Mouse (Mus musculus) stomach, embryonic 15.5 days (tissue): Measurements from ENCODE around the gene Naglu. TPM values are rescaled to one million over a fixed set of nuclear protein-coding genes. Genes with fewer than 3 reads are reported as not detected.

Experiments used
- ATAC-seq: fragments of 200-750 bp; cut with Nextera tagmentation; 2 replicates; pipeline ENCODE4 v1.8.0; 2017; ENCODE audit warnings: low read depth, moderate number of reproducible peaks, moderate TSS enrichment; ENCODE audit not compliant: insufficient read depth, low FRiP score
- H3K27ac ChIP-seq: fragments of 300-500 bp; sonication (generic); 2 replicates; pipeline ENCODE4 v1.5.1; 2015; ENCODE audit warnings: mild to moderate bottlenecking, inconsistent platforms
- H3K27me3 ChIP-seq: fragments of 300-500 bp; sonication (generic); replicated peaks from 2 replicates; pipeline ENCODE4 v1.6.1; 2015; ENCODE audit warnings: inconsistent platforms
- H3K36me3 ChIP-seq: fragments of 300-500 bp; sonication (generic); 2 replicates; pipeline ENCODE4 v1.6.1; 2015; ENCODE audit warnings: inconsistent platforms
- H3K4me1 ChIP-seq: fragments of 300-500 bp; sonication (generic); 2 replicates; pipeline ENCODE4 v1.6.1; 2015; ENCODE audit warnings: inconsistent platforms
- H3K4me2 ChIP-seq: fragments of 300-500 bp; sonication (generic); 2 replicates; pipeline ENCODE4 v1.6.1; 2015; ENCODE audit warnings: mild to moderate bottlenecking, inconsistent platforms
- H3K4me3 ChIP-seq: fragments of 300-500 bp; sonication (generic); replicated peaks from 2 replicates; pipeline ENCODE4 v1.5.1; 2015; ENCODE audit warnings: inconsistent platforms
- H3K9ac ChIP-seq: fragments of 300-500 bp; sonication (generic); 2 replicates; pipeline ENCODE4 v1.6.1; 2015; ENCODE audit warnings: inconsistent platforms
- H3K9me3 ChIP-seq: fragments of 300-500 bp; sonication (generic); 2 replicates; pipeline ENCODE4 v1.6.1; 2016; ENCODE audit warnings: inconsistent platforms
- WGBS: fragments of 180-500 bp; shearing (Covaris S2); methylation state at CpG from one replicate; pipeline ENCODE4 v1.1.7; 2015; 5-methylcytosine and 5-hydroxymethylcytosine counted together
- polyA plus RNA-seq: library from polyadenylated mRNA; unstranded; fragments of >200 nt; fragmentation: Nextera tagmentation; extraction: Ambion mirVana; gene quantifications from 2 replicates; pipeline ENCODE4 v1.2.1, GENCODE M21; 2015

Naglu gene
- polyA plus RNA-seq, 1 experiment from 2014 or later: 17.0 TPM

GRCm38 (mm10) chr11:101037795-101038194 lies 32.0 kb upstream of the Naglu start:
- H3K9me3 ChIP-seq: no peaks in the 10 kb centered on the region
- H3K9ac ChIP-seq: no peak overlapping the region
- H3K4me1 ChIP-seq: no peaks in the 10 kb centered on the region
- no peak overlapping the region for H3K27ac ChIP-seq
- no peaks in the 10 kb centered on the region for H3K27me3 ChIP-seq
- H3K36me3 ChIP-seq: peaks cover 14% of the 10 kb centered on the region; the same call in 1 of the 2 replicates
- H3K4me3 ChIP-seq: no peak overlapping the region
- H3K4me2 ChIP-seq: no peak overlapping the region
- no peak for ATAC-seq
- 80% methylated on average over 10 of the region's 10 CpGs for WGBS

DNA sequence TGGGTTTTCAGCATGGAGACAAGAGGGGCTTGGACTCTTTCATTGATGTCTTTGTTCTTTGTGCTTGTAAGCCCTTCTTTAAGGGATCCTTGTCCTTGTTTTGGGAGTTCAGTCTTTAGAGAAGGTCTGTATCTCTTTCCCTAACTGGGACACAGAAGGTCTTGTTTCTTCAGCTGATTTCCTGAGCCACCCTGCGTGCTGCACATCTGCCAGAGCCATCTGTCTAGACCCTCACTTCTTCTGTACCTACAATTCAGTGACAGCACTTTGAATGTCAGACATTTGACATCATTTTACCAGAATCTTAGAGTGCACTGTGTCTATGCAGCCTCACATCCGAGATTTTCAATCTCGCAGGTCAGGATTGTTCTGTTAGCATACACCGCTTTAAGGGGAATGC lies 24.0 kb upstream of the Naglu start:
- WGBS: 93% methylated on average over 4 of the region's 4 CpGs
- Histone ChIP-seq H3K9me3 (no peaks in the 10 kb centered on the region), H3K9ac (no peak overlapping the region), H3K4me2 (no peak overlapping the region), H3K4me1 (no peaks in the 10 kb centered on the region), H3K36me3 (peaks cover 35% of the 10 kb centered on the region), H3K4me3 (no peak overlapping the region), H3K27ac (no peak overlapping the region), H3K27me3 (no peaks in the 10 kb centered on the region)
- no peak for ATAC-seq

DNA sequence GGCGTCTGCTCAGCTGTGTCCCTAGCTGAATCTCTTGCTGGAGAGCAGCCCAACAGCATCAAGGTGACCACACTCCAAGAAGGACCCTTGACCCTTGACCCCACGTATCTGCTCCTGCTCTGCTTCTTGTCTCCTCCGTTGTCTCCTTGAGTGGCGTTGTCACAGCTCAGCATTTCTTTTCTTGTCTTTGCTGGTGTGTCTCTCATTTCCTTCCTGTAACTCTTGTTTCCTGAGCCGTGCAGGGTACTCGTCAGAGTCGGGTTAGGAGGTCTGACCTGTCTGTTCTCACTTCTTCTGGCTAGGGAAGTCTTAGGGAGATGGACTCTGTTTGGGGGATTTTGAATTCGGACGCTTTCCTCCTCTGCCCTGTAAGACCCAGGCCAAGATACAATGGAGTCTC lies 23.4 kb upstream of the Naglu start:
- Histone ChIP-seq H3K4me1 (no peaks in the 10 kb centered on the region), H3K27ac (no peak overlapping the region; the same call in 1 of the 2 replicates), H3K36me3 (peaks cover 35% of the 10 kb centered on the region), H3K9ac (no peak overlapping the region), H3K4me2 (no peak overlapping the region), H3K4me3 (no peak overlapping the region), H3K27me3 (no peaks in the 10 kb centered on the region), H3K9me3 (no peaks in the 10 kb centered on the region)
- ATAC-seq: no peak
- 68% methylated on average over 9 of the region's 9 CpGs for WGBS

- peaks cover 30% of the 10 kb centered on the region for H3K36me3 ChIP-seq
- no peak overlapping the region for H3K9ac ChIP-seq
- no peak overlapping the region for H3K4me3 ChIP-seq
- H3K27me3 ChIP-seq: no peaks in the 10 kb centered on the region
- no peak overlapping the region for H3K4me2 ChIP-seq
- no peak overlapping the region for H3K27ac ChIP-seq
- no peaks in the 10 kb centered on the region; the same call in 1 of the 2 replicates for H3K4me1 ChIP-seq
- H3K9me3 ChIP-seq: no peaks in the 10 kb centered on the region
- no peak for ATAC-seq
- WGBS: 78% methylated on average over 3 of the region's 3 CpGs
Observed at GRCm38 (mm10) chr11:101047502-101047901, 22.3 kb upstream of the Naglu start.

GRCm38 (mm10) chr11:101050359-101050758 lies 19.5 kb upstream of the Naglu start:
- no peak overlapping the region for H3K27ac ChIP-seq
- H3K4me1 ChIP-seq: no peaks in the 10 kb centered on the region; the same call in 1 of the 2 replicates
- no peak for ATAC-seq
- no peak overlapping the region for H3K4me3 ChIP-seq
- no peaks in the 10 kb centered on the region for H3K9me3 ChIP-seq
- peaks cover 11% of the 10 kb centered on the region for H3K36me3 ChIP-seq
- no peak overlapping the region for H3K9ac ChIP-seq
- no peak overlapping the region for H3K4me2 ChIP-seq
- WGBS: 92% methylated on average over 9 of the region's 9 CpGs
- H3K27me3 ChIP-seq: no peaks in the 10 kb centered on the region

GRCm38 (mm10) chr11:101051051-101051493 lies 18.7 kb upstream of the Naglu start:
- Histone ChIP-seq H3K27ac (no peak overlapping the region), H3K36me3 (peaks cover 7% of the 10 kb centered on the region), H3K9me3 (no peaks in the 10 kb centered on the region), H3K4me3 (no peak overlapping the region), H3K4me1 (no peaks in the 10 kb centered on the region; the same call in 1 of the 2 replicates), H3K27me3 (no peaks in the 10 kb centered on the region), H3K4me2 (no peak overlapping the region), H3K9ac (no peak overlapping the region)
- no peak for ATAC-seq
- WGBS: 91% methylated on average over 6 of the region's 6 CpGs

DNA sequence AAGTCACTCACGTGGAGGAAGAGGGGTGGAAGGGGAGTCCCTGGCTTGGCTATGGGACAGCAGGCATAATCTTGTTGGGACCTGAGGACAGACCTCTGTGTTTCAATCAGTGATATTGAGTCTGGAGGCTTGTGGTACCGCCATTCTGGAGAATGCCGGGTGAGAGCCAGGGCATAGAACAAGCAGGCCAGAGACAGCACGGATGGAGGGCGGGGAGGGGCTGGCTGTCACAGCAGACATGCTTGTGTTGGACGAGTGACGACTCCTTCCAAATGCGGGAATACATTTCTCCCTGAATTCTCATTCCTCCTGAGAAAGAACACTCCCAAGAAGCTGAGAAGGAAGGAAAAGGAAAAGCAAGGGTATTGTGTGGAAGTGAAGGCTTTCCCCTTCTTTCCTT lies 18.2 kb upstream of the Naglu start:
- H3K4me1 ChIP-seq: peaks cover 1% of the 10 kb centered on the region
- H3K4me2 ChIP-seq: no peak overlapping the region
- H3K4me3 ChIP-seq: no peak overlapping the region
- H3K36me3 ChIP-seq: peaks cover 7% of the 10 kb centered on the region
- no peaks in the 10 kb centered on the region for H3K27me3 ChIP-seq
- H3K9ac ChIP-seq: no peak overlapping the region
- WGBS: 81% methylated on average over 8 of the region's 8 CpGs
- ATAC-seq: no peak
- H3K9me3 ChIP-seq: no peaks in the 10 kb centered on the region
- no peak overlapping the region for H3K27ac ChIP-seq

GRCm38 (mm10) chr11:101052751-101053473 lies 16.9 kb upstream of the Naglu start:
- Histone ChIP-seq H3K4me2 (no peak overlapping the region), H3K9me3 (no peaks in the 10 kb centered on the region), H3K4me1 (peaks cover 14% of the 10 kb centered on the region), H3K4me3 (no peak overlapping the region), H3K9ac (no peak overlapping the region), H3K27ac (peak overlapping the region; percentile 82), H3K27me3 (no peaks in the 10 kb centered on the region), H3K36me3 (peaks cover 7% of the 10 kb centered on the region)
- WGBS: 67% methylated on average over 10 of the region's 10 CpGs
- ATAC-seq: 0 out of 2 replicates have a peak, but pooled peaks have one; percentile 12

DNA sequence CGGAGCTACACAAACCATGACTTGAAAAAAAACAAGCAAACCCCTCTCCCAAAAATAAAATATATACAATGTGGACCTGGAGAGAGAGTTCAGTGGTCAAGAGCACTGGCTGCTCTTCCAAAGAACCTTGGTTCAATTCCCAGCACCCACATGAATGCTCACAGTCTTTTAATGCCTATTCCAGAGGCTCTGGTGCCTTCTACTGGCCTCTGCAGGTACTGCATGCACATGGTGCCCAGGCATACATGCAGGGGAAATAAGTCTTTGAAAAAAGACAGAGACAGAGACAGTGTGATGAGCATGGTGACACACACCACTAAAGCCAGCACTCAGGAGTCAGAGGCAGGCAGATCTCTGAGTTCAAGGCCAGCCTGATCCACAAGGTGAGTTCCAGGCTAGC lies 15.8 kb upstream of the Naglu start:
- H3K9me3 ChIP-seq: no peaks in the 10 kb centered on the region
- H3K4me2 ChIP-seq: no peak overlapping the region
- 93% methylated on average over 1 of the region's 1 CpGs for WGBS
- H3K36me3 ChIP-seq: peaks cover 4% of the 10 kb centered on the region
- ATAC-seq: no peak
- no peak overlapping the region for H3K9ac ChIP-seq
- no peak overlapping the region for H3K27ac ChIP-seq
- H3K4me1 ChIP-seq: peaks cover 24% of the 10 kb centered on the region
- H3K27me3 ChIP-seq: no peaks in the 10 kb centered on the region
- no peak overlapping the region for H3K4me3 ChIP-seq

GRCm38 (mm10) chr11:101055418-101055817 lies 14.4 kb upstream of the Naglu start:
- Histone ChIP-seq H3K4me1 (peaks cover 36% of the 10 kb centered on the region), H3K27ac (no peak overlapping the region), H3K27me3 (no peaks in the 10 kb centered on the region), H3K4me3 (no peak overlapping the region), H3K4me2 (no peak overlapping the region), H3K9me3 (no peaks in the 10 kb centered on the region), H3K36me3 (no peaks in the 10 kb centered on the region; the same call in 1 of the 2 replicates), H3K9ac (no peak overlapping the region)
- ATAC-seq: no peak
- WGBS: 73% methylated on average over 14 of the region's 14 CpGs

DNA sequence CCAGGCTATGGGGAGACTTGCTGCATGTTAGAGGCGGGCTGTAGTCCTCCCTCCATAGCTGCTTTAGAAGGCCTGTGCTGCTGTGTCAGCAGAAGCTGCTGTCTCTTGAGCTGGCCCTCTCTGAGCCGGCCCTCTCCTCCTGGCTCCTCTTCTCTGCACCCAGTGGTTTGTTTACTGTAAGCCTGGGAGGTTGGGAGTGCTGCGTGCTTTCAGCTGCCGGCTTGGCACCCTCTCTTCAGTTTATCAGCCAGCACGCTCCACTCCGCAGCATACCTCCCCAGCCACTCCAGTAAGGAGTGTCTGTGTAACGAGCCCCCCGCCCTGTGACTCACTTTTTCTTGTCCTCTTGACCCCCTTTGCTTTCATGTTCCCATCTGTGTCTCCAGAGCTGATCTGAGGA lies 12.9 kb upstream of the Naglu start:
- WGBS: 21% methylated on average over 8 of the region's 8 CpGs
- Histone ChIP-seq H3K27ac (peak overlapping the region; percentile 94), H3K4me2 (peak overlapping the region; percentile 19), H3K36me3 (no peaks in the 10 kb centered on the region; the same call in 1 of the 2 replicates), H3K9me3 (no peaks in the 10 kb centered on the region), H3K4me3 (no peak overlapping the region), H3K4me1 (peaks cover 46% of the 10 kb centered on the region), H3K27me3 (no peaks in the 10 kb centered on the region), H3K9ac (no peak overlapping the region)
- ATAC-seq: peak; percentile 68

DNA sequence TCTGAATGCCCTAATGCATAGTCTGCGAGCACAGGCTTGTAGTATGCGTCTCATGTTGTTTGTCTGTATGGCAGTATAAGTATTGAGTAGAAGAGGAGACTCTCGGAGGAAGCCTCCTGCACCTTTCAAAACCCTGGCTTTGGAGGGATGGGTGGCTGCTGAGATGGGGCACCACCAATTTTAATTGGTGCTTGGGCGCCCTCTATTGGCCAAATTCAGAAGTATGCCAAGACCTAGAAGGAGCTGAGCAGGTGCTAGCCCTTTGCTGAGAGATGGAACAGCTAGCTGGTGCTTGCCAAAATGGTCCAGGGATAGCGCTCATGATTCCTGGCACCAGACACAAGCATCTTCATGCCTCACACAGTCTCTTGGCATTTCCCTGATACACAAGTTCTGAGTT lies 12.0 kb upstream of the Naglu start:
- peak overlapping the region; percentile 94 for H3K27ac ChIP-seq
- ATAC-seq: no peak
- H3K9me3 ChIP-seq: no peaks in the 10 kb centered on the region
- peaks cover 56% of the 10 kb centered on the region for H3K4me1 ChIP-seq
- H3K4me3 ChIP-seq: no peak overlapping the region
- H3K36me3 ChIP-seq: no peaks in the 10 kb centered on the region; the same call in 1 of the 2 replicates
- H3K27me3 ChIP-seq: no peaks in the 10 kb centered on the region
- 30% methylated on average over 5 of the region's 5 CpGs for WGBS
- no peak overlapping the region for H3K4me2 ChIP-seq
- no peak overlapping the region for H3K9ac ChIP-seq
